Mouse (Mus musculus): ENCODE data around the gene Smarcd2. TPM values are rescaled to one million over a fixed set of nuclear protein-coding genes. Genes with fewer than 3 reads are reported as not detected.

The Smarcd2 gene
- 115 and 116 TPM in 2 replicates for polyA plus RNA-seq (2012; rRNA removed)

DNA sequence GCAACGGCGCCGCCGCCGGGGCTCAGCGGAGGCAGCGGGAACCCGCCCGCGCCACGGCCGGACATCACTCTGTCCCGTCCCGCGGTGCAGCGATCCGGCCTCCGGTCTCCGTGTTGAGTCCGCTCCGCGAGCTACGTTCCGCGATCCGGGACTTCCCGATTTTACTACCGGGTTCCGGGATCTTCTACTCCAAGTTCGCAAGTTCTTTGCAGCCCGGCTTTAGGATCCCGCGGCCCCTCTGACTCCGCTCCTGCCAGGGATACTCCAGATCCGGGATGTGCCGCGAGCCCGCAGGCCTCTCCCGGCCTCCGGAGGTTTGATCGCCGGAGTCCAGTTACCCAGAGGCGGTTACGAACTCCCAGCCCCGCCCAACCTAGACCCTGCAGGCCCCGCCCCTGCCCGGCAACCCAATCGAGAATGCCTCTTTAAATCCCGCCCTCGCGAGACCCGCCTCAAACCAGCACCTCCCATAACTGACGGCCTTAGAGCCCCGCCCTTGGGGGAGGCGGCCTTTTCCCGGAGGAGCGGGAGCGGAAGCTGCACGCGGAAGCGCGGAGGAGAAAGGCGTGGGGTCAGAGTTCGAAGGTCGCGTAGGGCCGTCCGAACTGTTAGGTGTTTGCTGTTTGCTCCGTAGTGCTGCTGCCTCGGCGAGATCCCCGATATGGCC lies at the start of gene Smarcd2:
TSS of gene Smarcd2 (minus strand) at position 329 of the 667 bp plus-strand sequence.
- no peak for DNase-seq (ENCODE audit: low read depth)

DNA sequence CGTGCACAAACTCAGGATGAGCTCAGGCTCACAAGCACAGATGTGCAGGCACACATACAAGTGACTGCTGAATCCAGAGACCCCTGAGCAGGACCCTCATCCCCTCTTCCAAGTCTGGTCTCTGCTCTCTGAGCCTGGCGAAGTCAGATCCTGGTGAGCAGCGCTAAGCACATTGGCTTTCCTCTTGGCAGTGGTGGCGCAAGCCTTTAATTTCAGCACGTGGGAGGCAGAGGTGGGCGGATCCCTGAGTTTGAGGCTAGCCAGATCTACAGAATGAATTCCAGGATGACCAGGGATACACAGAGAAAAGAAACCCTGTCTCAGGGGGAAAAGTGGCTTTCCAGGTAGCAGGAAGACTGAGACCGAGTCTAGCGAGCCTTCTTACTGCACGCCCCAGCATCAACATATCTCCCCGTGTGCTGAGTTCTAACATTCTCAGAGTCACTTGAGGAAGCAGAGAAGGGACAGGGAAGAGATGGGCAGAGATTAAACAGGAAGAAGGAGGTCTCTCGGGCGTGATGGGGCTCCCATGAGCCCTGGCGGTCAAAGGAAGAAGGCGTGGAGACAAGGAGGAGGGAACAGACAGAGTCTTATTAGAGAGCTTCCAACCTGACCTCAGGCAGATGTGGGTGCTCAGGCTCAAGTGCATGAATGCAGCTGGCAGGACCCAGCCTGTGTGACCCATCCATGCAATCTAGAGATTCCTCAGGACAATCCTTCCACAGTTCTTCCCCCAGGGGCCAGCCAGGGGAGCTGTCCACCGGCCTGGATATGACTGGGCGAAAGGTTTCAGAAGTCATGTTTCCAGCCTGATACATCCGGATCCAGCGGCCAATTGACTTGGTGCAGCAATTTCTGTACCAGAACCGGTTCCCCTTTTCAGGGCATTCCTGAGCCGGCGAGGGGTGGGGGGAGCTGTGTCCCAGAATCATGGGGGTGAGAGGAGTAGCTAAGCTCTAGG lies 45.9 kb upstream of the Smarcd2 start:
- no peak for DNase-seq (ENCODE audit: low read depth)

DNA sequence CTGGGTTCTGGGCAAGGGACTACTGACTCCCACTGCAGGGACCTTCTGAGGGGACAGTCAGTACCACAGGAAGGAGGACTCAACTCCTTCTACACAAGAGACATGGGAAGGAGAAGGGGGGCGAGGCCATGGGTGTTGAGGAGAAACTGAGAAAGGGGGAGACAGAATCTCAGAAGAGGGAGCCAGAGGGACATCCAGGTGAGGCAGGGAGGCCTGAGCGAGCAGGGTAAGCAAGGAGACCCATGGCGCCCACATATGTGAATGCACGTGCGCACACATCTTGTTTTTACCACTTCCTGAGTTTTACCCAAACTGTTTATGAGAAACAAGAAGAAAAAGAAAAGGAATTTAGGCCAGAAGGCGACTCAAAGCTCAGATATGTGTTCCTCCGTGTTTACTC lies 45.0 kb upstream of the Smarcd2 start:
- no peak for DNase-seq (ENCODE audit: low read depth)

DNA sequence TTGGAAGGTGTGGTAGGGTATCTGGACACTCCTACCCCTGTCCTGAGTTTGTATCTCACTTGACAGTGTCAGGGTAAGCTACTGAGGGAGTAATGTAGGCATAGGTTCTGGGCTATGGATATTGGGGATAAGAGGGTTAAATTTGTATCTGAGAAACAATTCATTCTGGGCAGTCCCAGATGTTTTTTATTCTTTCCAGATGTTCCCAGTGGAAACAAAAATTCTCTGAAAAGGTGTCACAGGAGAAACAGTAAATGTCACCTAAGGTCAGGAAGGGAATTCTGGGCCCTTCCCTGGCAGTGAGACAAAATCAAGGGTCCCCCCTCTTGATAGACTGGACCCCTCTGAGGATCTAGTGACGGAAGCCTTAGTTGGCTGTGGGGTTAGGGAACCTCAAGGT lies 43.6 kb upstream of the Smarcd2 start:
- DNase-seq (ENCODE audit: low read depth): no peak

DNA sequence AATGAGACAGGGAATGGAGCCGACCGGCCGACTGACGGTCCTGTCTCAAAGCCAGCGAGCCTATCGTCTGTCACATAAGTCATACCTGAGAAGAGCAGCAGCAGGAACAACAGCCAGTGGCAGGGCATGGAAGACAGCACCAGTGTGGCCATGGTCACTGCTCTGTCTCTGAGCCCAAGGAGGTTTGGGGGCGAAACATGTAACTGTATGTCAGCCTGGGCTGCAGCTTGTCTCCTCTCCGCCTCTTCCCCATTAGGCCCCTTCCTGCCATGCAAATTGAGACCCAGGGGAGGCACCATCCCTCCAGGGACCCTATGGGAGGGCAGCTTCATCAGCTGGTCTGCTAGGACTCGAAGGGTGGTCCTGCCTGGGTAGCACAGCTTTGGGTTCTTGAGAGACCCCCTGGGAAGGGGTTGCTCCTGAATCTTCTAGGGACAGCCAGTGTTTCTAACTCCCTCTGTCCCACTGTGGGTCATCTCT lies 41.6 kb upstream of the Smarcd2 start, which contains the start of gene Cd79b:
TSS of gene Cd79b (minus strand) at position 430 of the 480 bp plus-strand sequence.
- no peak for DNase-seq (ENCODE audit: low read depth)

DNA sequence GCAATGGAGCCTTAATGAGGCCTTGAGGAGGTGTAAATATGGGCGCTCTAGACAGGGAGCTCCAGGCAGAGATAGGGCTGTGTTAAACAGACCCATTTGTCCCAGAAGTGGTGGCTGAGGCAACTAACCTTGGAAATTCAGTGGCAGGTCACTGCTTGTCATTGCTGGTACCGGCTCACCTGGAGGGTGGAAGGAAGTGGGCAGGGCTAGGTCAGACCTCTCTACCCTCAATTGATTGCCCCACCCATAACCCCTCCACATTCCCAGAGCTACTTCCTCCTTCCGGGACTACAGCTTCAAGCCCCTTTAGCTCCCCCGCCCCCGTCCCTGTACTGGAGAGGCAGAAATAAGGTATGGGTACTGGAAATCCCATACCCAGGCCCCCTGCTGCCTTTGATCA lies 40.8 kb upstream of the Smarcd2 start:
- DNase-seq (ENCODE audit: low read depth): no peak

DNA sequence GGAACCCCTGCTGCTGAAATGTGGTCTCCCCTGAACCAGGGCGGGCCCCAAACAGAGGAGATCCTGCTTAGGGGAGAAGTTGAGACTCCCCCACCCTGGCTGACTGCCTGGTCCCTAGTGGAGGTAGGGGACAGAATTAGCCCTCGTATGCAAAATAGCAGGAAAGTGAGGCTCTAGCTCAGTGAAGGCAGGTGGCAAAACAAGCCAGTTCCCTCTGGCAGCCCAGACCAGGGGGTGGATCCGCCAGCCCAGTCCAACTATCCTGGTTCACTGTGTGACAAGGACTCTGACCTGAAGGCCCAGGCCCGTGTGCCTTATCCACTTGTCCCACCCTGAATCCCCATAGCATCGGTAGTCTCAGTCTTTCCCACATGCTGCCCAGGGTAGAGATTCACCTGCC lies 37.4 kb upstream of the Smarcd2 start:
- no peak for DNase-seq (ENCODE audit: low read depth)

DNA sequence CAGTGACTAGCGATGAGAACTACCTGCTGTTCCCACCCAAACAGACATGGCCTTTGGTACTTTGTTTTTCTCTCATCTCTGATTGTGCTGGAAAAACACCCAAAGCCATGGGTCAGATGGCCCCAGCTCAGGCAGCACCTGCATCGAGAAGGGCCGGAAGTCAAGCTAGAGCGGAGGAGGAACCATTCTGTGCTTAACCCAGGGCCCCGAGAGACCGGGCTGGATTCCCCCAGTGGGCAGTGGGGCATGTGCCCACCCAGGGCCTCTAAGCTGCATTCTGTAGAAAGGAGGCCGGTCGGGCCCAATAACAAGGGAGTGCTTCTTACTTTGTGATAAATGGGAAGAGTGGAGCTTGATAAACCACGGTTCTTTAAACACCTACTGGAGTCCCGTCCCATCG lies 35.4 kb upstream of the Smarcd2 start:
- DNase-seq (ENCODE audit: low read depth): no peak

DNA sequence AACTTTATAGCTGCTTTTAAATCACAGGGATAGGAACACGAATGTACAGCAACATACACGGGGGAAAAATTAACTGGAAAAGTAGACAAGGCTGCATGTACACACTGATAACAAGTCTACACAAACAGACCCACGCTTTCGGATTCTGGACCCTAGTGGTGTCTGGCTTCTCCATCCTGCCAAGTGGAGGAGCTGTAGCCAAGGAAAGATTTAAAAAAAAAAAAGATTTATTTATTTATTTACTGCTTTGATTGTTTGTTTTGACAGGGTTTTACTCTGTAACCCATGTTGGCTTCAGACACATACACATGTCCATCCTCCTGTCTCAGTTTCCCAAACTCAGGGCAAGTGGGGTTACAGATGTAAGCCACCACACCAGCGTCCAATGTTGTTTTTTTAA lies 34.7 kb upstream of the Smarcd2 start:
- no peak for DNase-seq (ENCODE audit: low read depth)

DNA sequence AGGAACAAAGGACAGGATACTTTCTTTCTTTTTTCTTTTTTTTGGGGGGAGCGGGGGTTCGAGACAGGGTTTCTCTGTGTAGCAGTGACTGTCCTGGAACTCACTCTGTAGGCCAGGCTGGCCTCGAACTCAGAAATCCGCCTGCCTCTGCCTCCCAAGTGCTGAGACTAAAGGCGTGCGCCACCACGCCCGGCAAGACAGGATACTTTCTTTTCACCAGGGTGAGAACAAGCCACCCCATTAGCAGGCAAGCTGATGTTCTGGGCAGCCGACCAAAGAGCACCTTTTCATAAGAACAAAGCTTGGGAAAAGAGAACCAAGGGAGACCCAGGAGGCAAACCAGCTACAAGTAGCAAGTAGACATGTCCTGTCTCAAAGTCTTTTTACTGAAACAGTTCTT lies 34.0 kb upstream of the Smarcd2 start:
- no peak for DNase-seq (ENCODE audit: low read depth)

DNA sequence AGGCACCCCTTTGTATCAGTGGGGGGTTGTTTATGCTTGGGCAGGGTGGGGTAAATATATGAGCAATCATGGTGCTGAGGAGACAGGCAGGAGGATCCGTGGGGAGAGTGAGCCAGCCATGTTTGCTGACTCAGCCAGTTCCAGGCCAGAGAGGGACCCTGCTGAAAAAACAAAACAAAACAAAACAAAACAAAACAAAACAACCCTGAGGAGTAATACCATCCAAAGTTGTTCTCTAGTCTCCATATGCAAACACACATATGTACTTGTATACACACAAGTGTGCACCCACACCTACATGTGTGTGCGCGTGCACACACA lies 33.3 kb upstream of the Smarcd2 start:
- no peak for DNase-seq (ENCODE audit: low read depth)

DNA sequence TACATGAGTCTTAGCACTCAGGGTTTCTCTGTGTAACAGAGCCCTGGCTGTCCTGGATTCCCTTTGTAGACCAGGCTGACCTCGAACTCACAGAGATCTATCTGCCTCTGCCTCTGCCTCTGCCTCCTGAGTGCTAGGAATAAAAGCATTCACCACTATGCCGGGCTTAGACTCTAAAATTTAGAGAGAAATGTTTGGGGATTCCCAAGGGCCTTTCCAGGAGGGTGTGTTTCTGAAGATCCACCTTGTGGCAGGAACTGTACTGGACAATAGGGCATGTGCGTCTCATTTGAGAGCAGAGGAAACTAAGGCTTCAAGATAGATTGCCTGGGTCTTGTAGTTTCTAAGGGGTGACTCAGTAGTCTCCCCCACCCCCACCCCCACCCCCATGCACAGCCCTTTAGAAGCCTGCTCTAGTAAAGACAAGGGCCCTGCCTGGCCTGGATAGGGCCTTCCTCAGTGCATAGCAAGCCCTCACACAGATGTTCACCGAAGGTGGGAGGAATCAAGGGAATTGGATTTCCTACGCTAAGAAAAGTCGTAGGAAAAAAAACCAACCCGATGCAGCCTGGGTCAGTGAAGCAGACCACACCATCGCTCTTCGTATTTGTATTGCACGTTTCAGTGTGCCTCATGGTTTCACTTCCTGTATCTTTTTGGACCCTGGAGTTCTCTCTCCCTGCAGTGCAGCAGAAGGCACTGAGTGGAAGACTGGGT lies 32.7 kb upstream of the Smarcd2 start:
- no peak for DNase-seq (ENCODE audit: low read depth)

DNA sequence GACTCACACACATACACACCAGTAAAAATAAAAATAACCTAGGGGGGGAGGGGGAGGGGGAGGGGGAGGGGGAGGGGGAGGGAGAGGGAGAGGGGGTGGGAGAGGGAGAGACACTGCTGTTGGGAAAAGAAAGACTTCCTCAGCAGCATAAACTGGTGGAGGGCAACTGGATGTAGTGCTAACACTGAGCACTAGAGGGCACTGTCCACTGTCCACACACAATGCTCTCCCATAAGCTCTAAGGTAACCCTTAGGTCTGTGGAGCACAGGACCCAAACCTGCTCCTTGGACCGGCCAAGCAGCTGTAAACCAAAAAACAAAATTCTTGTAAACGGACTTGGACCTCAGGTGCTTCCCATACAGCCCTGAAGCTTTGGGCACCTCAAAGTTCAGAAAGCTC lies 29.9 kb upstream of the Smarcd2 start:
- DNase-seq (ENCODE audit: low read depth): no peak

DNA sequence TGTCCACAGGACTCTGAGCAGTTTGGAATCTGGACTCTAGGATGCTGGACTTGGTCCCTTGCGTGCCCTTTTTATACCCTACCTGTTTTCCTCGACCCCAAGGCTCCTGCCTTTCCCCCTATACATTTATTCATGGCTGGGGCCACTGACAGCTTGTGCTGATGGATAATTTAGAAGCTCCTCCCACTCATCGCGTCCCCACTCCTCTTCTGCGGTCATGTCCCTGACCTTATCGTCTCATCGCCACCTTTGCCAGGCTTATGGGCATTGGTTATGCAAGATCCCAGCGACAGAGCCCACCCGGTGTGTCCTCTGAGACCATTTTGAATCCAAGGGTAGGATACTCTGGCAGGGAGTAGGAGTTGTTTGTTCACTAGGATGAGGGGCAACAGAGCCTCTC lies 29.0 kb upstream of the Smarcd2 start, which contains the start of gene Gh:
TSS of gene Gh (minus strand) at position 101 of the 400 bp plus-strand sequence.
- DNase-seq (ENCODE audit: low read depth): no peak

DNA sequence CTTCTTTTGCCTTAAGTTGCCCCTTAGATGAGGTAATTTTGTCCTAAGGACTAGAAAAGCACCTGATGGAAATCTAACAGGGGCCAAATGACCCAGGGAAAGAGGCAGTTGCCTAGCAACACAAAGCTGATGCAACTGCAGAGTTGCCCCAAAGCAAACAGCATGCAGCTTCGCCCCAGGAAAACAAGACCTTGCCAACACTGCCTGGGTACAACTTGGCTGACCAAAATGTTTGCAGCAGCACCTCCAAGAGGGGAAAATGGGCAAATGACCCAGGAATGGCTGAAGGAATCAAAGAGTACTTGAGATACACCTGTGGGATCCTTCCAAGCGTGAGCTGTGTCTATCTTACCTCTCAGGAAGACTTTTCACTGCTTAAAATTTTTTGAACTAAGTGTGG lies 19.1 kb upstream of the Smarcd2 start:
- no peak for DNase-seq (ENCODE audit: low read depth)

DNA sequence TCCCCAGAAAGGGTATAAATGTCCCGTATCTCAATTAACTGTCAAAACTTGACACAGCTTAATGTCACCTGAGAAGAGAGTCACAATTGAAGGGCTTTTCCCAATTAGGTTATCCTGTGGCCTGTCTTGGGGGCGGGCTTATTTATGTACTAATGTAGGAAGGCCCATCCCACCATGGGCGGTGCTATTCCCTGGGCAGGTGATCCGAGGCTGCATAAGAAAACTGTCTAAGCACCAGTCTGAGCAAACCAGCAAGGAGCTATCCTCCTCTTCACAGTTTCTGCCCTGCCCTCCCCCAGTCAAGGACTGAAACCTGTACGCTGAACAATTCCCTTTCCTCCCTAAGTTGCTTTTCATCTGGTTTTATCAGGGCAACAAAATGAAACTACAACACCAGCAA lies 17.6 kb upstream of the Smarcd2 start:
- no peak for DNase-seq (ENCODE audit: low read depth)

DNA sequence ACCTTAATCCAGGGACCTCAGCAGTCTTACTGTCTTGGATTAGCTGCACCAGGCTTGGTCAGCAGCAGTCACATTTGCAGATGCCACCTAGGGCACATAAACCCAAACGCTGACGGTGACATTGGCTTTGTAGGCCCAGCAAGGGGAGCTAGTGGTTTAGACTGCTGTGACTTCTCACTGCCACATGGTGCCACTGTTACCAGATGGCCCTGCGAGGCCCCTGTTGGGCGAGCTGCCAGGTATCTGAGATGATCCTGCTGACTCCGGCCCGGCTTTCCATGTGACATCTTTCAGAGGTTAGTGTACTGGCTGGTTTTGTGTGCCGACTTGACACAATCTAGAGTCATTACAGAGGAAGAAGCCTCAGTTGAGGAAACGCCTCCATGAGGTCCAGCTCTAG lies 16.6 kb upstream of the Smarcd2 start:
- no peak for DNase-seq (ENCODE audit: low read depth)

DNA sequence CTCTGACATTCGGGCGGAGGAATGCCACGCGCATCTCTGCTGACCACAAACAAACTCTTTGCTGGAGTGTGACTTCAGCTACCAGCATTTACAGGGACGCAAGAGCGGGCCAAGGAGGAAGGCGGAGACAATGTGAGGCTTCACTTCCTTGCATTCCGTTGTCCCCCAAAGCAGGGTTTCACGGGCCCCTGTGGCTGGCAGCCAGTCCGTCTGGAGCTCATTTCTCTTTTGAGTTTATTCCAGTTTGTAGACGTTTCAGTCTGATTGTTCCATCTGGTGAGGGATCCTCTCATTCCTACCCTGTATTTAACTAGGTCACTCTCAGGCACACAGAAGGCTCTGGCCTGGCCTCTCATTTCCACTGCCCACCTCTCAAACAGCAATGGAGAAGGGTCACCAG lies 14.2 kb upstream of the Smarcd2 start:
- DNase-seq (ENCODE audit: low read depth): no peak

DNA sequence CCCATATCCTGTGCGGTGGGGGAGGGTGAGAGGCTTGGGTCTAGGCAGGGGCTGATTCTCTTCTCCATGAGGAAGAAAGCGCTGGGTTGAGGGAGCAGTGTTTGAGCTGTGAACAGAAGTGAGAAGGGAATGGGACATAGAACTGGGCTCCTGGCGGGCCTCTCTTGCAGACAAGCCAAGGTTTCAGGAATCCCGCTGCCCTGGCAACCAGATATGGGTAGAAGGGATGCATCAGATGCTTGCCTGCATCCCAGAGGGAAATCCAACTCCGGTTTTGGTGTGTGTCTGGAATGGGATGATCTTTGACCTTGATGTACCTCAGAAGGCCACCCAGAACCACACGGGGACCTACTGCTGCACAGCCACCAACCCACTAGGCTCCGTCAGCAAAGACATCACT lies 13.4 kb upstream of the Smarcd2 start:
- no peak for DNase-seq (ENCODE audit: low read depth)

DNA sequence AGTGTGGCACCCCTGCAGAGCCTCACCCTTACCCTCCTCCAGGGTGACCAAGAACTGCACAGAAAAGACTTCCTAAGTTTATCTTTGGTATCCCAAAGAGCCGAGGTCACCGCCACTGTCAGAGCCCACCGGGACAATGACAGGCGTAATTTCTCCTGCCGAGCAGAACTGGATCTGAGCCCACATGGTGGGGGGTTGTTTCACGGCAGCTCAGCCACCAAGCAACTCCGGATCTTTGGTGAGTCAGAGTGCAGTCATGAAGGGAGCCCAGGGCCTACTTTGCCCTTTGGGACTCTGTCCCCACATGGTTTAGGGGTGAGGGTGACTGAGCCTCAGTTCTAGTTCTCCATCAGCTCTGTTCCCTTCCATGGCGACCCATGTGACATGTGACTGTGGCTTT lies 11.4 kb upstream of the Smarcd2 start:
- DNase-seq (ENCODE audit: low read depth): no peak

DNA sequence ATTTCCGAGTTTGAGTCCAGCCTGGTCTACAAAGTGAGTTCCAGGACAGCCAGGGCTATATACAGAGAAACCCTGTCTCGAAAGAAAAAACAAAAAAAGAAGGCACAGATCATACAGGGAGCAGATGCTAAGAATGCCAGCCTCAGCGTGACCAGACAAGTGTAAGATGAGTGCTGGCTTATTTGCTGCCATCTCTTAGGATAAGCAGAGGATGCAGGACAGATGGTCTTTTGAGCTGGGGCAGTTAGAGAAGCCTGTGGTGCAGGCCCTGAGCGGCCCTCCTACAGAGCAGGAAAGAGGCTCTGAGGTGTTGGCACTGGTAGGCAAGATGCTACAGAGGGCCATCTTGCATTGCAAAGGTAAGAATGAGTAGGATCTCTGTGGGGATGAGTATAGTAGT lies 10.6 kb upstream of the Smarcd2 start:
- no peak for DNase-seq (ENCODE audit: low read depth)

DNA sequence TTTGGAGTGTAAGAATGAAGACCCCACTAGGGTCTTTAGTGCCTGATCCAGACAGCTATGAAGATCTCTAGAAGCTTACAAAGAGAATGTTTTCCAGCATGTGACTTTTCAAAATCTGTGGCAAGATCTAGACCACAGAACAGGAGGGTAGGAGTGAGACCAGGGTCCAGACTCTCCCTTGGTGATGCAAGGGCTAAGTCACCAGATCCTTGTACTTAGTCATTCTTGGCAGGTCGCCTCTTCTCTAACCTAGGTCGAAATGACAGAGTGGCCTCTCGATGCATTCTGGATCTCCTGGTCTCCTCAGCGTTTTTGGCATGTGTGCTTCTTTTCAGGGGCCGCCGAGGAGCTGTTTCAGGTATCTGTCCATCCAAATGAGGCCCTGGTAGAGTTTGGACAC lies 9.7 kb upstream of the Smarcd2 start:
- no peak for DNase-seq (ENCODE audit: low read depth)
